Mouse (Mus musculus): ENCODE data around the gene Pan3.

Gene Pan3

GRCm38 (mm10) chr5:147564140-147564590 is 134.2 kb downstream of the Pan3 start:
- ChIA-PET CTCF (interaction anchor here in 3 of 4 experiments (0.6 to 1.5 kb wide), 8 partner anchors 9 to 1884 kb away, joined by 3 to 4 read pairs (median 3); no protein-coding TSS in a partner anchor), POLR2A (interaction anchor here in 2 of 4 experiments (0.6 to 1.8 kb wide), 11 partner anchors 9 to 279 kb away, joined by 3 to 7 read pairs (median 4); no protein-coding TSS in a partner anchor)

- ChIA-PET CTCF (interaction anchor here in 1 of 4 experiments (0.6 to 1.0 kb wide), 2 partner anchors 18 to 396 kb away, joined by 3 read pairs; no protein-coding TSS in a partner anchor), POLR2A (no interaction called here)
Observed at GRCm38 (mm10) chr5:147565444-147565843, 135.5 kb downstream of the Pan3 start.

GRCm38 (mm10) chr5:147566335-147566734 is 136.4 kb downstream of the Pan3 start:
- CTCF ChIA-PET, result interaction anchor here in 1 of 4 experiments (0.7 kb wide), 1 partner anchor 426 kb away, joined by 3 read pairs; no protein-coding TSS in a partner anchor
- POLR2A ChIA-PET, result no interaction called here

GRCm38 (mm10) chr5:147572695-147573094 is 142.7 kb downstream of the Pan3 start:
- POLR2A ChIA-PET, result no interaction called here
- CTCF ChIA-PET, result interaction anchor here in 1 of 4 experiments (0.8 kb wide), 1 partner anchor 9 kb away, joined by 3 read pairs; no protein-coding TSS in a partner anchor

GRCm38 (mm10) chr5:147573555-147573954 is 143.6 kb downstream of the Pan3 start:
- POLR2A ChIA-PET, result no interaction called here

GRCm38 (mm10) chr5:147574517-147574916 is 144.6 kb downstream of the Pan3 start:
- ChIA-PET CTCF (interaction anchor here in 2 of 4 experiments (0.6 to 1.6 kb wide), 2 partner anchors 9 to 156 kb away, joined by 5 to 7 read pairs; no protein-coding TSS in a partner anchor), POLR2A (interaction anchor here in 2 of 4 experiments (0.6 to 1.1 kb wide), 4 partner anchors 124 to 1911 kb away, joined by 3 to 7 read pairs (median 4); no protein-coding TSS in a partner anchor)

More at GRCm38 (mm10) chr5:147573555-147573954, 143.6 kb downstream of the Pan3 start:
- CTCF ChIA-PET, result no interaction called here

- ChIA-PET POLR2A (interaction anchor here in 1 of 4 experiments (0.7 kb wide), 1 partner anchor 216 kb away, joined by 3 read pairs; no protein-coding TSS in a partner anchor), CTCF (interaction anchor here in 2 of 4 experiments (0.5 to 0.7 kb wide), 3 partner anchors 118 to 807 kb away, joined by 3 to 5 read pairs (median 3); no protein-coding TSS in a partner anchor)
Observed at GRCm38 (mm10) chr5:147577003-147577402, 147.0 kb downstream of the Pan3 start.

- CTCF ChIA-PET, result interaction anchor here in 3 of 4 experiments (0.6 to 2.0 kb wide), 4 partner anchors 33 to 851 kb away, joined by 3 to 6 read pairs (median 4); no protein-coding TSS in a partner anchor
- POLR2A ChIA-PET, result no interaction called here
Observed at GRCm38 (mm10) chr5:147579148-147579547, 149.2 kb downstream of the Pan3 start.

- CTCF ChIA-PET, result interaction anchor here in 3 of 4 experiments (0.5 to 2.0 kb wide), 7 partner anchors 34 to 916 kb away, joined by 3 to 5 read pairs (median 3); no protein-coding TSS in a partner anchor
- POLR2A ChIA-PET, result interaction anchor here in 3 of 4 experiments (0.6 to 0.7 kb wide), 3 partner anchors 99 to 171 kb away, joined by 3 to 7 read pairs (median 3); no protein-coding TSS in a partner anchor
Observed at GRCm38 (mm10) chr5:147579691-147580090, 149.7 kb downstream of the Pan3 start.

GRCm38 (mm10) chr5:147580181-147580580 is 150.2 kb downstream of the Pan3 start:
- ChIA-PET CTCF (interaction anchor here in 3 of 4 experiments (0.5 to 2.0 kb wide), 6 partner anchors 34 to 917 kb away, joined by 3 to 5 read pairs (median 3); no protein-coding TSS in a partner anchor), POLR2A (interaction anchor here (0.5 to 1.4 kb wide), 5 partner anchors 22 to 320 kb away, joined by 3 to 7 read pairs (median 3); no protein-coding TSS in a partner anchor)

- CTCF ChIA-PET, result interaction anchor here in 3 of 4 experiments (0.5 to 1.3 kb wide), 10 partner anchors 9 to 332 kb away, joined by 3 to 7 read pairs (median 3); no protein-coding TSS in a partner anchor
- POLR2A ChIA-PET, result interaction anchor here in 2 of 4 experiments (0.6 to 0.9 kb wide), 4 partner anchors 15 to 134 kb away, joined by 3 read pairs; no protein-coding TSS in a partner anchor
Observed at GRCm38 (mm10) chr5:147583702-147584298, 153.8 kb downstream of the Pan3 start.

GRCm38 (mm10) chr5:147584648-147585047 is 154.7 kb downstream of the Pan3 start:
- POLR2A ChIA-PET, result interaction anchor here in 1 of 4 experiments (0.8 to 0.9 kb wide), 2 partner anchors 34 to 39 kb away, joined by 3 read pairs; no protein-coding TSS in a partner anchor
- CTCF ChIA-PET, result interaction anchor here in 2 of 4 experiments (1.1 to 1.3 kb wide), 2 partner anchors 253 to 308 kb away, joined by 3 to 4 read pairs; no protein-coding TSS in a partner anchor

- CTCF ChIA-PET, result interaction anchor here in 1 of 4 experiments (0.7 kb wide), 1 partner anchor 46 kb away, joined by 3 read pairs; no protein-coding TSS in a partner anchor
- POLR2A ChIA-PET, result no interaction called here
Observed at GRCm38 (mm10) chr5:147585070-147585469, 155.1 kb downstream of the Pan3 start.

- ChIA-PET CTCF (interaction anchor here in 1 of 4 experiments (0.7 kb wide), 1 partner anchor 805 kb away, joined by 6 read pairs; no protein-coding TSS in a partner anchor), POLR2A (interaction anchor here in 1 of 4 experiments (1.2 kb wide), 1 partner anchor 12 kb away, joined by 3 read pairs; no protein-coding TSS in a partner anchor)
Observed at GRCm38 (mm10) chr5:147589814-147590213, 159.9 kb downstream of the Pan3 start.

GRCm38 (mm10) chr5:147597825-147598224 is 167.9 kb downstream of the Pan3 start:
- POLR2A ChIA-PET, result interaction anchor here in 2 of 4 experiments (0.6 kb wide), 4 partner anchors 134 to 269 kb away, joined by 3 to 7 read pairs (median 4); no protein-coding TSS in a partner anchor
- CTCF ChIA-PET, result interaction anchor here in 3 of 4 experiments (0.5 to 0.8 kb wide), 4 partner anchors 42 to 782 kb away, joined by 4 to 8 read pairs (median 6); no protein-coding TSS in a partner anchor
